Mouse (Mus musculus): Measurements from ENCODE around the gene AU040320.

Gene AU040320

GRCm38 (mm10) chr4:126860268-126860986, 107.1 kb downstream of the AU040320 start:
- no peak for DNase-seq (ENCODE audit: low spot score)

GRCm38 (mm10) chr4:126861514-126862266, 108.3 kb downstream of the AU040320 start:
- peak; percentile 20 for DNase-seq (ENCODE audit: low spot score)

GRCm38 (mm10) chr4:126868699-126869098, 115.4 kb downstream of the AU040320 start:
- no peak for DNase-seq (ENCODE audit: low spot score)

GRCm38 (mm10) chr4:126872717-126873116, 119.4 kb downstream of the AU040320 start:
- DNase-seq (ENCODE audit: low spot score): no peak

- DNase-seq (ENCODE audit: low spot score): no peak
These were observed 126.4 kb downstream of the AU040320 start for GRCm38 (mm10) chr4:126879560-126880275.

- no peak for DNase-seq (ENCODE audit: low spot score)
These were observed 130.3 kb downstream of the AU040320 start for GRCm38 (mm10) chr4:126883602-126884001.

- no peak for DNase-seq (ENCODE audit: low spot score)
These were observed 132.6 kb downstream of the AU040320 start for GRCm38 (mm10) chr4:126885953-126886352.

- DNase-seq (ENCODE audit: low spot score): no peak
These were observed 136.5 kb downstream of the AU040320 start for GRCm38 (mm10) chr4:126889879-126890278.
